Mouse (Mus musculus): ENCODE results near the gene Crim1. TPM values are rescaled to one million over a fixed set of nuclear protein-coding genes. Genes with fewer than 3 reads are reported as not detected.

Gene Crim1
- total RNA-seq, 2 experiments from 2014 or later: 79.6 to 82.6 TPM

DNA sequence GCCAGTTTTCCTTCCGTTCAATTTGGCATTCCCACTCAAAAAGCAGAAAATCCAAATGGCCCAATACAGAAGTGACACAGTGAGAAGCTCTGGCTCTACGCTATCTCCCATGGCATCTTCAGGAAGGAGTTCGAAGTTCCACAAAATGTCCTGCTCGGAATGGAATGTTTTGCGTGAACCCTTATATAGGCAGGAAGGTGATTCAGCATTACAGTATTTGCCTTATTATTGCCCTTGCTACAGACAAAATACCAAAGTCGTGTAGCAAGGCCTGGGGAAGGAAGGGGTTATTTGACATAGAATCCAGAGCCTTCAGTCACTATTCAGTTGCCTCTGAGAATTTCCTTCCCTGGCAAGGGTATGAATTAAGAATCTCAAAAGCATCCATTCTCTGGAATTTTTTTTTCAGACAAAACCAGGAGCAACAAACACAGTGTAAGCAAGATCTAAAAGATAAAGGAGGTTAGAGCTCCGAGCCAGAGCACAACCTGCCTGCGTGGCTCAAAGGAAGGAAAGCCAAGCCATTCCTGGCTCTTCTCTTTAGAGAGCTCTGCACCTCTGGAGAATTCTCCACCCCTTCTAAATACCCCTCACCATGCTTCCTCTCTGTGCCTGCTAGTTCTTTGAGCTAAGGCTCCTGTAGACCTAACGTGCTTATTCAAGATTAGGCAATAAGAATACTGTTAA, 192.5 kb downstream of the Crim1 start:
- DNase-seq (ENCODE audit: low spot score in 2 of 2): no peak
- intact Hi-C loops (cut with DNase I): no loop called here

DNA sequence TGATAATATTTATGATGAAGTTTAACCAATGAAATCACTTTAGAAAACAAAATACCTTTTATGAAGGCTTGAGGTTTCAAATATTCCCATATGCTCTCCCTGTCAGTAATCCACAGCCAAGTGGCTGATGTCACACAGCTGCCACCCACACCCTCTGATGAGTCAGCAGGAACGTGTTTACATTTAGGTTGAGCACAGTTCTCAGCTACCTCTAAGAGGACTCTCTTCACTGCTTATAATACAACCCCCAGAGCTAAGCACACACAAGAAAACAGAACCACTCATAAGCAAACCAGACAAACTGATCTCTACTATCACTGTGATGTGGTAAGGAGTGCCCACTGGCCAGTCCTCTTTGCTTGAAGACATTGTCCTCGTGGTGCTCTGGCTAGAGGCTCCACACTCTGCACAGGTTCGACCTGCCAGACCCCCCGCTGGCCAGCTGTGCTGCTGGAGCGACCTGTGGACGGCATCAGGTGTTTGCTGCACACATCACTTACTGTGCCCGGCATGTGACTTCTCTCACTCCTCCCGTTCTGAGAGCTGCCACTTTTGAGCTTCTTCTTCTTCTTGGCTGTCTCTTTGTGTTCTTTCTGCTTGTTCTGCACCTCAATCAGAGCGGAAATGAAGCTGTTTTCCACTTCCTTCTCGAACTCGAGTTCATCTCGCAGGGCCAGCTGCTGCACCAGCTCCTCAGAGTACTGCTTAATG, 200.2 kb downstream of the Crim1 start:
- peak; percentile 33 to 48 for DNase-seq (ENCODE audit: low spot score in 2 of 2)
- intact Hi-C loops (cut with DNase I): no loop called here

DNA sequence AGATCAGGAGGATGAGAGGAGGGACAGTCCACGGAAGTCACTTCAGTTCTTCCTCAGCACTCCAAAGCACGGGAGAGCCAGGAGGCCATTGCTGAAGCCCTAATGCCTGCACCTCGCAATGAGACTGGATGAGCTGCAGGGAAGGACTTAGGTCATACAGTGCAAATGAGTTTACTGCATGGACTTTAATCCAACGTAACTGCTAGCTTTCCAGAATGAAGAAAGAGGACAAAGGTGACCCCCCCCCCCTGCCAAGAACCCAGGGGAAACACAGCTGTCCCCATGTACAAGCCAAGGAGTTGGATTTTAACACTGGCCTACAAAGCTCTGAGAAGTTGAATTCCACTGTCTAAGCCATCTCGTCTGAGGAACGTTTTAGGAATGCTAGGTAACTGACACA, 201.3 kb downstream of the Crim1 start:
- intact Hi-C loops (cut with DNase I): no loop called here

DNA sequence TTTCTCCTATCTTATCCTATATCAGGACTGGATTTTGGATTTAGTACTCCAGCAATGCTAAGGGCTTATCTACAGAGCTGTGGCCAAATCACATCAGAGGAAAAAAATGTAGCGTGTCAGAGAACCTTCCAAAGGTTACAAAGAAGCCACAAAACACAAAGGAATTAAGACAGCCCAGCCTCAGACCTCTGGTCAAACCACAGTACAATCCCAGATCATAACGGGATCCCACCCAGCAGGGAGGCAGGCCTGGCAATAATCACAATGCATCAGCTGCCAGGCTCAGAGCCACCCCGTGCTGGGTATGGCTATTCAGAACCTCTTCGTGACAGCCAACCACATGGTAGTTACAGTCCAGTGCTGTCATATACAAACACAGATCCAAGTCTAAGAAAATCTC, 201.7 kb downstream of the Crim1 start:
- no peak for DNase-seq (ENCODE audit: low spot score in 2 of 2)
- intact Hi-C loops (cut with DNase I): no loop called here

More for the DNA sequence above, 201.3 kb downstream of the Crim1 start:
- no peak for DNase-seq (ENCODE audit: low spot score in 2 of 2)

DNA sequence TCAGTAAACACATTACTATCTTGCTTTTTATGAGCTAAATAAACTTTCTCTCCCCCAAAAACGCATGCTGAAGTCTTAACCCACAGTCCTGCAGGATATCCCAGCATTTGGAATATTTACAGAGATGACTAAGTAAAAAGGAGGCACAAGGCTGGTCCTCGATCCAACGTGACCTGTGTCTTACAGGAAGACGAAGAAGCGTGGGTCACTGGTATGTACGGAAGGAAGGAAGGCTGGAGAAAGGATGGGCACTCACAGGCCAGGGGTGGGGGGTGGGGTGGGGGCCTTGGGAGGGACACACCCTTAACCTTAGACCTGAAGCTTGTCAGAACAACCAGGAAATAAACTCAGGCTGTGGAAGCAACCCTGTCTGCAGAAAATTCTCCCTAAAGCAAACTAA, 202.1 kb downstream of the Crim1 start:
- DNase-seq (ENCODE audit: low spot score in 2 of 2): no peak
- intact Hi-C loops (cut with DNase I): no loop called here

DNA sequence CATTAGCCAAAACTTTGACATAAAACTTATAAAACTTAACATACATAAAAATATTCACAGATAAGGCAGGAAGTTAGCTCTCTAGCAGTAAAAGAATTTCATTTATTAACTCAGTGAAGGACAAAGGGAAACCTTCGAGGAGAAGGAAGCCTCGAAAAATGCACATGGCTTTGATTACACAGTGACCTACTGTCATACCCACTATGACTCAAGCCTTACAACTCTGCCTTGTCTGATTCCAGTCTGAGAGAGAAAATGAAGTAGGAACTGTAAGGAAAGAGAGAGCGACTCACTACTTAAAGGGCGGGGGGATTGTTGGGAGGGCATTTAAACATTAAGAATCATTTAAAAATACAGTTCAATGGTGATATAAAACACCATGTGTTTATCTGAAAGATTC, 203.2 kb downstream of the Crim1 start:
- intact Hi-C loops (cut with DNase I): no loop called here
- DNase-seq (ENCODE audit: low spot score in 2 of 2): no peak

DNA sequence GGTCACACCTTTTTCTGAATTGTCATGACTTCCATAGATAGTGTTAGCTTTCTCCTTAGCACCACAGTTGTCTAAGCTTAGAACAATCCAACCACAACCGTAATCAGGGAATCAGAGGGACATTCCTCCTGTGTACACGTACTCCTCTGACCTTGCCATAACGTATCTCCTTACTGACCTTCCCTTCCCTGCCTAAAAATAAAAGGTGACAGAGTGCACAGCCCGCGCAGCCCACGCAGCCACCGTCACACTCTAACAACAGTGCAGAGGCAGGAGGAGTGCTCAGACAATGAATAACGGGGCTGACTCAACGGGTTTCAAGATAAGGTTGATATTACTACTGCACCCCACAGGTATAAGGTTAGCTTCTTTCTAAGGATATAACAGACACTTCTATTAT, 203.8 kb downstream of the Crim1 start:
- intact Hi-C loops (cut with DNase I): no loop called here
- DNase-seq (ENCODE audit: low spot score in 2 of 2): no peak

DNA sequence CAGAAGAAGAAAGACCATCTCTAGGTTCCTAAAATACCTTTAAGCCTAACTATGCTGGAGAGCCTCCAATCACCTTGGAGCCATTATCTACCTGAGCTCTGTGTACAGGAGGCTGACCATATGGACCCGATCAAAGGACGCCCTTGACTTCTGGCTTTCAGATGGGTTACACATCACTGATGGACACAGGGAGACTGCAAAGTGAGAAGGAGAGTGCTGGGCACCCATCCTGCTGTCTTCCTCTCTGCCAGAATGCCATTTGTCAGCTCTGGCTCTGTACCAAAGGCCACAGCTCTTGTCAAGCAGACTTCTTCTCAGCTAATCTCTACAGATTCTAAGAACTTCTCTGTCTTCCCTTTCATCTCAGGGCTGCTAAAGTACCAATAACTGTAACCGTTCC, 205.3 kb downstream of the Crim1 start:
- DNase-seq (ENCODE audit: low spot score in 2 of 2): no peak
- intact Hi-C loops (cut with DNase I): no loop called here

DNA sequence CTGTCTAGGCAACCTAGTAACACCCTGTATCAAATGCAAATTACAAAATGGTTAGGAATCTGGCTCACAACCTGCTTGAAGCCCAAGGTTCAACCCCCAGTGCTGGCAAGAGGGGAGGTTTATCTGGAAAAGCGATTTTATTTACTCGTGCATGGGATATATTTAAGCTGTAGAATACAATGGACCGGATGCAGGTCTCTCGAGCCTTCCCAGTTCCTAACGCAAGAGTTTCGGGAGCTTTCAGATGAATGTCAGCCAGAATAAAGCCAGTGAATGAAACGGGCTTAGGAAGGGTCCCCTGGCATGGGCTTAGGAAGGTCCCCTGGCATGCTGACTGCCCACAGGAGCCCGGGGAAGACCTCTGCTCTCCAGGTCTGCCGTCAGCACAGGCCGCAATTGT, 206.8 kb downstream of the Crim1 start:
- intact Hi-C loops (cut with DNase I): no loop called here

DNA sequence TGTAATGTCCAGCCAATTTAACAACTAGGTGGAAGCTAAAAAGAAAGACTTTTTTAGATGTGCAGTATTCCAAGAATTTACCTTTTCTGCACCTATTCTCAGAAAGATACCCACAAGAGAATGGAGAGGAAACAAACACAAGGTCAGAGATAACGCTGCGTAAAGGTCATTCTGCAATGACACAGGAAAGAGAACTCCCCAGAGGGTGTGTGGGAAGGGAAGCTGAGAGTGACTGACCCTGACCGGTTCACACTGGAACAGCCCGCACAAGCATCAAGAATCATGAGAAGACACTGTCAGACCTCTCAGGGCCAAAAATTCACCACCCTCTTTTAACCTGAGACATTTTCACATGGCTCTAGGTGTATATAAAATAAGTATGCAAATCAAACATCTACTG, 207.5 kb downstream of the Crim1 start:
- intact Hi-C loops (cut with DNase I): no loop called here

More for the DNA sequence above, 206.8 kb downstream of the Crim1 start:
- no peak for DNase-seq (ENCODE audit: low spot score in 2 of 2)

DNA sequence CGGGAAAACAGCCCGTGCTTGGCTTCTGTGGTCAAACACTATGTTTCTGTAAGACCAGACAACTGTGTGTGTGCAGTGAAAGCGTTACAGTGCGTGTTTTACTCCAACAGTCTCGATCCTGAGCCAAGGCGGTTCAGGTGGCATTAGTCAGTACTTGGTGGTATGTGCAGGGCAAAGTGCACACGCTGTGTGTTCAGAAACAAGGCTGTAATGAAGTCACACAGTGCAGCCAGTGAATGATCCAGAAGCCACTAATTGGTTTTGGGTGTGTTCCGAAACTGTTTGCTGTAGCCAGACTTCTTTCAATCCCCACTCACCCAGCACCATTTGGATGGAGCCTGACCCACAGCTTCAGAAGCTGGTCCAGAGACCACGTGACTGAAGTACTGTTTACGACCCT, 208.3 kb downstream of the Crim1 start:
- DNase-seq (ENCODE audit: low spot score in 2 of 2): no peak
- intact Hi-C loops (cut with DNase I): no loop called here

More for the DNA sequence above, 207.5 kb downstream of the Crim1 start:
- DNase-seq (ENCODE audit: low spot score in 2 of 2): no peak

DNA sequence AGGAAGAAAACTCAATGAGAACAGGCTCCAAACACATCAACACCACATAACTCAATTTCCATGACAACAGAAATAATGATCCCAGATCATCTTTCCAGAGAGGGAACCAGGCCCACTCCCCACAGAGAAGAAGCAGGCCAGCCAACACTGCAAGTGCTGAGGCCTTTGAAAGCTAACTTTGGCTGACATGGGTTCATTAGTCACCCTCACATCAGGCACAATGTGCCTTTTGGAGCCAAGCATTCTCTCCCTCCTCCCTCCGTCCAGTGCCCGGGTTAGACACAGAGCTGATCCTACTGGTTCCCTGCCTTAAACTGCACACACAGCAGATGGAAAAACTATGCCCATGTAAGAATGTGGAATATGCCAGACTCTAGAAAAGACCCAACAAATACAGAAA, 209.9 kb downstream of the Crim1 start:
- DNase-seq (ENCODE audit: low spot score in 2 of 2): no peak
- intact Hi-C loops (cut with DNase I): no loop called here

DNA sequence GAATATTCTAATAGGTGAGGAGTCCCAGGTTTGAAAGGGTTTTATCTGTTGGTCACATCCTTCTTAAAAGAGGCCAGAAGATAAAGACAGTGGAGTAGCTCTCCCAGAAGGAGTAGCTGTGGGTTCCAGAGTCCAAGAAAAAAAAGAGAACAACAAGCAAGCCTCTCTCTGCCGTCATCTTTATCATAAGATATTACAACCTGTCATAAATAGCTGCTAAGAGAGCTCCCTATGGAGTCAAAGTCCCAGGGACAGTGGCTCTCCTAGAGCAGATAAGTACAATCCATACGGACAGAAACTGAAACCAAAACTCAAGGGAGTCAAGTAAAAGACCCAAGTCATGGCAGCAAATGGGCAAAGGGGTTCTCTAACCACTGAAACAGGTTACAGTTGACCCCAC, 215.2 kb downstream of the Crim1 start:
- DNase-seq (ENCODE audit: low spot score in 2 of 2): no peak
- intact Hi-C loops (cut with DNase I): no loop called here

DNA sequence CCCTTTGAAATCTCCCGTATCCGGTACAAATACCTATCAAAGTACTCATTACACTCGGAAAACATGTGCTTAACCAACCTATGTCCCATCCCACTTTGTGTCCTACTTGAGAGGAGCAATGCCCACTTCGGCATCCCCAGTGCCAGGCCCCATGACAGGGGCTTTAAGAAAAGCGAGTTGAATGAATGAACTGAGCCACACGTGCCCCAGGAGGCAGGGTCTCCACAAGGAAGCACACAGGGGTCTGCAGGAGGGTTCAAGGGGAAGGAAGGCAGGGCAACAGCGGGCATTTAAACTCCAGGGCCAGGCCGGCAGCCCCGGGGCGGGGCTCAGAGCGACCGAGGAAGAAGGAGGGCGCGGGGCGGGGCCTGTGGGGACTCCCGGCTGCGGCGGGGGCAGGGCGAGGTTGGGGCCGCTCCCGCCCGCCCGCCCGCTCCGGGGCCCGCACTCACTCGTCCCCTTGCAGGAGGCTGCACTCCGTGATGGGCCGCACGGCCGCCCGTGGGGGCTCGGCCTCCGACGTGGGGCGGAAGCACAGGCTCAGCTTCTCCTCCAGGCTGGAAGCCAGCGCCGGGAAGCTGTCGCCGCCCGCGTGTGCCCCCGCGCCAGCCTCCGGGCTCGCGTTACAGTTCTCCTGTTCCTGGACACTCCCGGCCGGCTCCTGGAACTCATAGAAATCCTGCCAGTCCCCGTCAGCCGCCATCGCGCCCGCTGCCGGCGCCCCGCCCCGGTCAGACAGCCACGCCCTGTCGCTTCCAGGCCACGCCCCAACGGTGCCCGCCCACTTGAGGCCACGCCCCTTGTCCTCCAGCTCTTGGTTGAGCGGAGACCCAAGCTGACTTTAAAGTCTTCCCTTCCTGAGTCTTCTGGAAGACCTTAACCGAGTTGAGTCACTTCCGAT, 217.6 kb downstream of the Crim1 start, which contains the start of gene Fez2:
TSS of gene Fez2 (minus strand) at position 772 of the 901 bp plus-strand sequence.
- DNase-seq (ENCODE audit: low spot score in 2 of 2): peak; percentile 88 to 90
- intact Hi-C loops (cut with DNase I): no loop called here

DNA sequence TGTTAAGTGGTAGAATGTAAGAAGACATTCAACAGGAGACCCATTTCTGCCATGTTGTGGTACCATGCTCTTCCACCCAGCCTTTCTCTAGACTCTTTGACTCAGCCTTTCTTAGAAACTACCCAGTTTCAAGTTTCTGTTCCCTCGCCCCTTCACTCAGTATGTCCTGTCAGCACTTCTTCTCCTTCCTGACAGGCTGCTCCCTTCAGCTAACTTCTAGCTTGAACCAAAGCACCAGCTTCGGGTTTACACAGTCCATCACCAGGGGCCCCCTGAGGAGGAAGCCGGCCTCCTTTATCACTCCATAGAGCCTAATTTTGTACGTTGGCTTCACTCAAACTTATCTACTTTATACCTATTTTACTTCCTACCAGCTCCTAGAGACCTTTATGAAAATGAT, 219.2 kb downstream of the Crim1 start:
- DNase-seq (ENCODE audit: low spot score in 2 of 2): no peak
- intact Hi-C loops (cut with DNase I): no loop called here

DNA sequence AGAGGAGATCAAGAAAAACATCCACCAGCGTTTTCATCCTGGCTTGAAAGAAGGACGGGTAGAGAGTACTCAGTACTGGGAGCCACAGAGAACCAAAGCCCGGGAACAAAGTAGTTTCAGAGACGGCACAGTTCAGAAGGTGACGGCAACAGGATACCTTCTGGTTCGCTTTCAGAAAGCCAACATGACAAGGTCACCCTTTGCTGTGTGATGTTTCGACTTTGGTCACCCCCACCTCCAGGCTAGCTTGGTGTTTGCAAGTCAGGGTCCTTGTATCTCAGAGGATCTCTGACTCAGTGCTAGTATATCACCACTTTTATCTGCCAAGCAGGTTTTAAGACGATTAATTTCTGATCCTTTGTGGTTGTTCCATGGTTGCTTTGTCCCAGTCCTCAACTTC, 225.0 kb downstream of the Crim1 start:
- no peak for DNase-seq (ENCODE audit: low spot score in 2 of 2)
- intact Hi-C loops (cut with DNase I): no loop called here

Data from left cerebral cortex, postnatal 36 days (tissue).